Mouse (Mus musculus) stomach, postnatal 0 days (tissue): ENCODE measurements at regions not wholly inside any gene's neighbourhood (a gene's known extent, or its start where the extent isn't known, plus 50 kb on each side); places are given as distances from the start of the nearest gene placed in this dataset.

Source experiments
- CTCF ChIP-seq: IDR thresholded peaks from 2 replicates; pipeline ENCODE4 v1.5.1; 2016; ENCODE audit warnings: antibody characterized with exemption, low read depth, mild to moderate bottlenecking, moderate library complexity
- EP300 ChIP-seq: optimal IDR thresholded peaks from 2 replicates; pipeline ENCODE3; 2016; ENCODE audit warnings: antibody characterized with exemption

DNA sequence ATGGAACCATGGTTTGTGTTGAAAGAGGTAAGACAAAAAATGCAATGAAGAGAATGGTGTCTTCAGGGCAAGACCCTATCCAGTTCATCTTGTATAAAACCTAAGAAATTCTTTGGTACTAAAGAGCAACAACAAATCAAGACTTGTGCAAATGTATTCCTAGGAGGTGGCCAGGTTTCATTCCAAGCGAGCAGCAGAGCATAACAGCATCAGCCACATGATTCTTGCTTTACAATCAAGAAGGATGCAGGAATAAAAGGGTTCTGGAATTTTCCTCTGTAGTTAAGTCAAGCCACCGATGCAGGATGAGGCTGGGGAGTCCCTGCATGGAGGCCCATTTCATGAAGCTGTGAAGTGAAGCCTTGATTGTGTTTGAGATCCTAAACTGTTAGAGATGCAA, 374.1 kb upstream of the Kif2a start:
- TF ChIP-seq CTCF = no peak
- TF ChIP-seq EP300 = no peak
